Mouse (Mus musculus) heart, adult 2 months (tissue): ENCODE data around the gene Lsmem1. TPM values are rescaled to one million over a fixed set of nuclear protein-coding genes. Genes with fewer than 3 reads are reported as not detected.

Source experiments
- DNase-seq, 2 experiments: peaks; one replicate each; pipeline ENCODE4 v3.0.0; 2021
- H3K27ac ChIP-seq: fragments of 200-600 bp; 2 replicates; pipeline ENCODE4 v1.8.1; 2022
- H3K27me3 ChIP-seq: fragments of 200-500 bp; 2 replicates; pipeline ENCODE4 v1.6.1; 2012; ENCODE audit warnings: mild to moderate bottlenecking, low read length, inconsistent platforms, mixed read lengths; ENCODE audit not compliant: control insufficient read depth, insufficient read depth
- H3K36me3 ChIP-seq: fragments of 200-500 bp; 2 replicates; pipeline ENCODE4 v1.6.1; 2012; ENCODE audit warnings: low read length, inconsistent platforms; ENCODE audit not compliant: control insufficient read depth, insufficient read depth
- H3K4me1 ChIP-seq: fragments of 200-500 bp; 2 replicates; pipeline ENCODE4 v1.6.1; 2011; ENCODE audit warnings: low read length; ENCODE audit not compliant: control insufficient read depth, insufficient read depth
- H3K4me3 ChIP-seq: fragments of 200-600 bp; 2 replicates; pipeline ENCODE4 v1.8.1; 2022
- H3K79me2 ChIP-seq: fragments of 200-500 bp; replicated peaks from 2 replicates; pipeline ENCODE4 v1.6.1; 2012; ENCODE audit warnings: mild to moderate bottlenecking, inconsistent platforms, low read length, moderate library complexity, mixed read lengths; ENCODE audit not compliant: control insufficient read depth, insufficient read depth
- H3K9ac ChIP-seq: fragments of 200-500 bp; 2 replicates; pipeline ENCODE4 v1.6.1; 2012; ENCODE audit warnings: low read depth, mild to moderate bottlenecking, control low read depth, inconsistent platforms, low read length, mixed read lengths
- CTCF ChIP-seq: fragments of 200-600 bp; IDR thresholded peaks from 2 replicates; pipeline ENCODE4 v1.8.1; 2022; ENCODE audit warnings: antibody characterized with exemption, mild to moderate bottlenecking, moderate library complexity
- EP300 ChIP-seq: fragments of 200-500 bp; IDR thresholded peaks from 2 replicates; pipeline ENCODE4 v1.6.1; 2011; ENCODE audit warnings: low read depth, low read length, control low read depth; ENCODE audit not compliant: insufficient read depth
- POLR2A ChIP-seq: fragments of 200-500 bp; IDR thresholded peaks from 2 replicates; pipeline ENCODE4 v1.6.1; 2011; ENCODE audit warnings: mild to moderate bottlenecking, low read depth, low read length, control low read depth; ENCODE audit not compliant: insufficient read depth
- WGBS: fragments of 180-500 bp; shearing (Covaris S2); methylation state at CpG from one replicate; pipeline ENCODE4 v1.1.7; 2018; 5-methylcytosine and 5-hydroxymethylcytosine counted together
- intact Hi-C: fragments of 180-260 bp; cut with DNase I; formaldehyde crosslinking; loops from one replicate; pipeline ENCODE4 v1.15.1; 2025
- long read RNA-seq: library from polyadenylated mRNA; stranded (forward); transcript quantifications from one replicate; pipeline ENCODE4 v2.0.0, GENCODE M21; 2021
- polyA plus RNA-seq: library from polyadenylated mRNA; depleted of rRNA; stranded (reverse); fragments of >200 nt; gene quantifications from 2 replicates; pipeline ENCODE4 v1.2.3, GENCODE M21; 2012; rRNA removed
- total RNA-seq, 2 experiments: library from RNA; stranded (reverse); gene quantifications; 2 replicates each; pipeline ENCODE4 v1.2.3; 2021

The Lsmem1 gene
- 10 to 100 TPM; 43.2 to 45.4 TPM for total RNA-seq
- polyA plus RNA-seq = 22.2 and 39.4 TPM in 2 replicates
- long read RNA-seq, transcript Lsmem1-201 (4 exons, 1,213 nt) = major isoform, 32 of 68 reads
- long read RNA-seq, partial matches to known transcripts = 0 of 68 reads
- long read RNA-seq, other reads (novel, unspliced or antisense) = 36 of 68 reads

DNA sequence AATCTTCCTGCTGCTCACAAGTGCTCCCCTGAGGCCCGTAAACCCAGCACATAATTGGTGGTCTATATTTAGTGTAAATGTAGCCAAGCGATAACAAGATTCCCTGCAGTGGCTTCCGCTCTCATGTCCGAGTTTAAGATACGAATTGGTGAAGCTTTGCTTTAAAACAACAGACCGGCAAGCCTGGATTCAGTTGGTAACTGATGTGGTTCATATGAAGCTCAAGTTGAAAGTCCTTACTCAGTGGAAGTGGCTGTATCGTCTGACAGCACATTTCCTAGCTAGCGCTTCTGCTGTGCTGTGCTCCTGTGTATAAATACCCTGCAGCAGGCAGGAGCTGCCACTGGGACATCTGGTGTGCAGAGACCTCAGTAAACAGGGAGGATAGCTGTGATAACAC lies at the start of gene Lsmem1:
Gene Lsmem1 (minus strand): TSS at position 189 of the 400 bp plus-strand sequence.
- 43% methylated on average over 8 of the region's 8 CpGs for WGBS
- Histone ChIP-seq H3K79me2 (no peaks in the 10 kb centered on the region), H3K4me1 (no peaks in the 10 kb centered on the region), H3K9ac (peak within 1 kb of the TSS; percentile 64), H3K4me3 (peak within 1 kb of the TSS; percentile 49), H3K27ac (peak within 1 kb of the TSS; percentile 94), H3K27me3 (no peaks in the 10 kb centered on the region), H3K36me3 (peaks cover 20% of the 10 kb centered on the region)
- TF ChIP-seq EP300 (no peak), POLR2A (no peak), CTCF (no peak)
- intact Hi-C loops = loop anchor here (10.0 kb wide), 1 partner anchor 485 kb away; no protein-coding TSS in a partner anchor
- peak; percentile 37 to 38 for DNase-seq

DNA sequence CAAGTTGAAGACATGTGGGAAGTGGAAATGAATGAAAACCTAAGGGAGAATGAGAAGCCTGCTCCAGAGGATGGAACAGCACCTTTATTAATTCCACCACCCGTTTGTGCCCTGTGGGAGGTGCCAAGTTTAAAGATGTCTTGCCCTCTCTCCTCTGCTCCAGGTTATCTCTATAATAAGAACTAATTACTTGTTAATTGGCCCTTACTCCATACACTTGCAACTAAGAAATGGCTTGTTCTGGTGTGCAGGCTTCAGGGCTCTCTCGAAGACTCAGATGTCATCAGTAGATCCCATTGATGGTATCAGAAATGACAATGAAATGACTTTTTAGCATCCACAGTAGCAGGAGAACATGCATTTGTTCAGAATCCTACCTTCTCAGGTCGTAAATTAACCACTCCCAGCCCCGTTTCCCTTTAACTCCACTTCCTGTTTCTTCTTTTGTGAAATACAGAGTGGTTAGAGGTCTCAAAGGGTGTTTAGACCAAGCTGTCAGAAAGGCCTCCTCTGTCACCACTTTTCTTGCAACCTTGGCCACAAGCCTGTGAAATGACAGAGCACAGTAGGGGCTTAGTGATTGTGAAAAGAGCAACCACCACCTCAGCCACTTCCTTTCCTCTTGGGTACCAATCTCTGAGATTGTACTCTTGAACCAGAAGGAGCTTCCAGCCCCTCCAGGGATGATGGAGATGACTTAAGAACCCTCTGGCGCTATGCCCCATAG lies 49.3 kb upstream of the Lsmem1 start, which contains the start of gene Ifrd1:
Gene Ifrd1 (minus strand): TSS at position 51 of the 727 bp plus-strand sequence.
- intact Hi-C loops = no loop called here
- H3K79me2 ChIP-seq = no peaks in the 10 kb centered on the region
- H3K27me3 ChIP-seq = no peaks in the 10 kb centered on the region
- H3K4me3 ChIP-seq = no peak within 1 kb of the TSS
- no peaks in the 10 kb centered on the region; the same call in 1 of the 2 replicates for H3K36me3 ChIP-seq
- peaks cover 2% of the 10 kb centered on the region for H3K4me1 ChIP-seq
- no peak for TF ChIP-seq CTCF
- TF ChIP-seq EP300 = no peak
- TF ChIP-seq POLR2A = no peak
- DNase-seq = no peak
- H3K27ac ChIP-seq = peak within 1 kb of the TSS; percentile 78
- 60% methylated on average over 5 of the region's 5 CpGs for WGBS
- H3K9ac ChIP-seq = no peak within 1 kb of the TSS

DNA sequence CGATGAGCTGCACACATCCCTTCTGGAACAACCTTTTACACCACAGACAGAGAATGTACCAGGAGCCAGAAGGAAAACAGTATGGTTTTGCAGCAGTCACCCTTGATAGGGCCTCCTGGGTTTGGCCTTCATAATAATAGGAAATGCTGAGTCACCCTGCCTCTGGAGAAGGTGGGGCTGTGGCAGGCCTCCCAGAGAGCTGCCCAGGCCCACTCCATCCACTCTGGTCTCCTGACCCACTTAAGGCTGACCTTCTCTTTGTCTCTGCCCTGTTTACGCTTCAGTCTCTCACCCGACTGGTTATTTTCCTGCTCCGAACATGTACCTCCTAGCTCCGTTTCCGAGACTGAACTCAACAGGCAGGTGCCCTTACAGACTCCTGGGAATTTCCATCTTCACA lies 48.7 kb upstream of the Lsmem1 start:
- peak; percentile 47 to 71 for DNase-seq
- Histone ChIP-seq H3K27ac (peak overlapping the region; percentile 78), H3K9ac (no peak overlapping the region)

DNA sequence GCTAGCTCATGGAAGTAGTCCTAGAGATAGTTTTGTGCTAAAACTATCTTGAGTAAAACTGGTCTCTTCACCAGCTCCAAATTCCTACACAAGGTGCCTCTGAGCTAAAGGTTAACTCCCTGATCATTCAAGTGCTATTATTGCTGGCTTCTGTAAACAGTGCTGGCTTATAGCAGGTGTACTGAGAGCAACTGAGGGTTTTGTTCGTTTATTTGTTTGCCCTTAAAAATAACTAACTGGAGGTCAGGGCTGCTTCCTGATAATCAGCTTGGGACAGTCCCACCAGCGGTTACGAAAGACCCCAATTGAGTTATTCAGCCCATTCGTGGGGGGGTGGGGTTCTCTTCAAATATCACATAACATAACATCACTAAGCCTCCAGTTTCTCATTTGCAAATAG lies 48.1 kb upstream of the Lsmem1 start:
- no peak for DNase-seq
- Histone ChIP-seq H3K4me3 (no peak overlapping the region), H3K27me3 (no peaks in the 10 kb centered on the region), H3K27ac (peak overlapping the region; percentile 78), H3K4me1 (peaks cover 2% of the 10 kb centered on the region), H3K79me2 (no peaks in the 10 kb centered on the region), H3K36me3 (no peaks in the 10 kb centered on the region; the same call in 1 of the 2 replicates), H3K9ac (no peak overlapping the region)
- intact Hi-C loops = no loop called here
- TF ChIP-seq CTCF (no peak), POLR2A (no peak), EP300 (no peak)
- 75% methylated on average over 4 of the region's 4 CpGs for WGBS

More for the DNA sequence above, 48.7 kb upstream of the Lsmem1 start:
- no peaks in the 10 kb centered on the region for H3K79me2 ChIP-seq
- H3K36me3 ChIP-seq = no peaks in the 10 kb centered on the region; the same call in 1 of the 2 replicates
- intact Hi-C loops = no loop called here
- WGBS = 47% methylated on average over 6 of the region's 6 CpGs
- H3K4me1 ChIP-seq = peaks cover 2% of the 10 kb centered on the region
- no peaks in the 10 kb centered on the region for H3K27me3 ChIP-seq
- TF ChIP-seq CTCF (no peak), POLR2A (no peak), EP300 (no peak)
- no peak overlapping the region for H3K4me3 ChIP-seq

DNA sequence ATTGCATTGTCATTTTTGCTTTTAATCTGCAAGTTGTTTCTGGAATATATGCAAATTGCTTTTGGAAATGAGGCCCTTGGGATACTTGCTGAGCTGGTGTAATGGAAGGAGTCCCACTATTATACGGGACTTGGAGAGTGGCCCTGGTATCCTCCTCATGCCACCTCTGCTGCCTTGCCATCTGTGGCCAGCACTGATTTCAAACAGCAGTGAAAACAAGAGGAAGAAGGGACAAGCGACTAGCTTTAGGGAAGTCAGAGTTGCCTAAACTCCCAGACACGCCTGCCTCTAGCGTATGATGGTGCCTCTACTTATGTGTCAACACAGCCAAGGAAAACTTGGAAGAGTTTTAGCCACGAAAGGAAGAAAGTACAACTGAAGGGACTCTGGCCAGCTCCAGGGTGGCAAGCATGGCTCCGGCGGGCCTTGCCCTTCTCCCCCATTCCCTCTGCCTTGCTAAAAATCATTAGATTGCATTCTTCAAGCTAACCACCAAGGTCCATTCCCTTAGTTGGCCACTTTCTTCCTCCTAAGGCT lies 46.2 kb upstream of the Lsmem1 start:
- H3K79me2 ChIP-seq = no peaks in the 10 kb centered on the region
- no peaks in the 10 kb centered on the region for H3K27me3 ChIP-seq
- WGBS = 90% methylated on average over 7 of the region's 7 CpGs
- no peak overlapping the region for H3K27ac ChIP-seq
- no peak overlapping the region for H3K9ac ChIP-seq
- intact Hi-C loops = no loop called here
- H3K4me1 ChIP-seq = peaks cover 2% of the 10 kb centered on the region
- no peak overlapping the region for H3K4me3 ChIP-seq
- DNase-seq = no peak
- TF ChIP-seq EP300 = no peak
- TF ChIP-seq POLR2A = no peak
- no peak for TF ChIP-seq CTCF
- no peaks in the 10 kb centered on the region; the same call in 1 of the 2 replicates for H3K36me3 ChIP-seq
